Mouse (Mus musculus) intestine, embryonic 16.5 days (tissue): ENCODE results near the gene Slc18b1. TPM values are rescaled to one million over a fixed set of nuclear protein-coding genes. Genes with fewer than 3 reads are reported as not detected.

ENCODE experiments used
- polyA plus RNA-seq: library from polyadenylated mRNA; unstranded; fragments of >200 nt; fragmentation: Nextera tagmentation; extraction: Ambion mirVana; gene quantifications from 2 replicates; pipeline ENCODE4 v1.2.1, GENCODE M21; 2015

Slc18b1 gene
- polyA plus RNA-seq, 1 experiment from 2014 or later = 21.2 TPM

Other genes starting within 250 kb of the Slc18b1 start
- gene Rps12, start 9.7 kb upstream of the Slc18b1 start, polyA plus RNA-seq = 161 and 175 TPM in 2 replicates
- gene Vnn3, start 54.5 kb downstream of the Slc18b1 start, polyA plus RNA-seq = 0.21 and 0.31 TPM in 2 replicates
- gene Vnn1, start 97.7 kb downstream of the Slc18b1 start, polyA plus RNA-seq = 2.6 and 2.7 TPM in 2 replicates
- gene Taar1, start 123.4 kb downstream of the Slc18b1 start, polyA plus RNA-seq = not detected in 2 replicates
- not detected in 2 replicates for gene Taar2, start 141.6 kb downstream of the Slc18b1 start, polyA plus RNA-seq
- gene Taar3, start 152.6 kb downstream of the Slc18b1 start, polyA plus RNA-seq = not detected in 2 replicates
- gene Taar4, start 163.5 kb downstream of the Slc18b1 start, polyA plus RNA-seq = not detected in 2 replicates
- gene Taar5, start 173.7 kb downstream of the Slc18b1 start, polyA plus RNA-seq = not detected in 2 replicates
- not detected in 2 replicates for gene Taar6, start 188.7 kb downstream of the Slc18b1 start, polyA plus RNA-seq
- not detected in 2 replicates for gene Taar7a, start 196.5 kb downstream of the Slc18b1 start, polyA plus RNA-seq
- not detected in 2 replicates for gene Taar7b, start 203.0 kb downstream of the Slc18b1 start, polyA plus RNA-seq
- not detected in 2 replicates for gene Taar7d, start 230.2 kb downstream of the Slc18b1 start, polyA plus RNA-seq
- gene Taar7e, start 240.6 kb downstream of the Slc18b1 start, polyA plus RNA-seq = not detected in 2 replicates